Mouse (Mus musculus): ENCODE results near the gene Gm5788. TPM values are rescaled to one million over a fixed set of nuclear protein-coding genes. Genes with fewer than 3 reads are reported as not detected.
A peak's percentile ranks its signal among the peaks of the same experiment; 100 is the strongest.
"Not testable (repeated sequence)": the region's sequence is repeated elsewhere in the genome, so short reads cannot be mapped to it uniquely, and the experiment has no call there.

Gene Gm5788
- polyA plus RNA-seq (2017; shearing (Covaris generic)) = 1 to 10 TPM in 1 of 2 experiments, not detected in 1; 1.2 TPM

- not testable (repeated sequence) for ATAC-seq
Measured at GRCm38 (mm10) chr12:87494421-87494820, at the start of gene Gm5788. TSS of gene Gm5788 (plus strand) at chr12:87494721.

- ATAC-seq = no peak
Measured at GRCm38 (mm10) chr12:87449456-87449855, 45.1 kb upstream of the Gm5788 start.

GRCm38 (mm10) chr12:87464678-87465297, 29.7 kb upstream of the Gm5788 start:
- no peak for ATAC-seq

- ATAC-seq = peak; percentile 25
Measured at GRCm38 (mm10) chr12:87470263-87471136, 24.0 kb upstream of the Gm5788 start.

GRCm38 (mm10) chr12:87471421-87471963, 23.0 kb upstream of the Gm5788 start:
- no peak for ATAC-seq

- peak; percentile 94 for ATAC-seq
Measured at GRCm38 (mm10) chr12:87471964-87472786, 22.3 kb upstream of the Gm5788 start, which contains the start of gene Snw1. TSS of gene Snw1 (minus strand) at chr12:87472274.

GRCm38 (mm10) chr12:87474756-87475155, 19.8 kb upstream of the Gm5788 start:
- ATAC-seq = no peak

- not testable (repeated sequence) for ATAC-seq
Measured at GRCm38 (mm10) chr12:87482482-87482881, 12.0 kb upstream of the Gm5788 start.

- ATAC-seq = not testable (repeated sequence)
Measured at GRCm38 (mm10) chr12:87488683-87489082, 5.8 kb upstream of the Gm5788 start.

- not testable (repeated sequence) for ATAC-seq
Measured at GRCm38 (mm10) chr12:87514016-87514415, 19.5 kb downstream of the Gm5788 start, which contains the start of gene Gm8300. TSS of gene Gm8300 (plus strand) at chr12:87514316.

GRCm38 (mm10) chr12:87519616-87520015, 25.1 kb downstream of the Gm5788 start:
- not testable (repeated sequence) for ATAC-seq

- no peak for ATAC-seq
Measured at GRCm38 (mm10) chr12:87543927-87544326, 49.4 kb downstream of the Gm5788 start.

Other genes starting within 250 kb of the Gm5788 start
- gene Vipas39, start 228.5 kb upstream of the Gm5788 start, polyA plus RNA-seq (2017; shearing (Covaris generic)) = 10 to 100 TPM; 33.6 to 34.7 TPM
- gene Ahsa1, start 228.2 kb upstream of the Gm5788 start, polyA plus RNA-seq (2017; shearing (Covaris generic)) = 100 to 1,000 TPM; 116 to 151 TPM
- not detected for gene Ism2, start 195.0 kb upstream of the Gm5788 start, polyA plus RNA-seq (2017; shearing (Covaris generic))
- 10 to 100 TPM; 66.1 to 85.8 TPM for gene Sptlc2, start 106.4 kb upstream of the Gm5788 start, polyA plus RNA-seq (2017; shearing (Covaris generic))
- gene Slirp, start 50.8 kb upstream of the Gm5788 start, polyA plus RNA-seq (2017; shearing (Covaris generic)) = 100 to 1,000 TPM in 1 of 2 experiments, 10 to 100 TPM in 1; 83.4 to 124 TPM
- gene Alkbh1, start 50.7 kb upstream of the Gm5788 start, polyA plus RNA-seq (2017; shearing (Covaris generic)) = 10 to 100 TPM; 53.3 to 59.3 TPM
- gene Snw1, start 22.4 kb upstream of the Gm5788 start, polyA plus RNA-seq (2017; shearing (Covaris generic)) = 100 to 1,000 TPM; 220 to 228 TPM
- gene Gm8300, start 19.6 kb downstream of the Gm5788 start, polyA plus RNA-seq (2017; shearing (Covaris generic)) = not detected
- not detected for gene Oog1, start 108.0 kb downstream of the Gm5788 start, polyA plus RNA-seq (2017; shearing (Covaris generic))
- gene Gm4027, start 124.1 kb downstream of the Gm5788 start, polyA plus RNA-seq (2017; shearing (Covaris generic)) = not detected
- not detected for gene Gm16381, start 149.9 kb downstream of the Gm5788 start, polyA plus RNA-seq (2017; shearing (Covaris generic))